Mouse (Mus musculus): ENCODE data around the gene Scgn. TPM values are rescaled to one million over a fixed set of nuclear protein-coding genes. Genes with fewer than 3 reads are reported as not detected.

Gene Scgn
- polyA plus RNA-seq, 1 experiment from 2014 or later = 3.7 TPM

DNA sequence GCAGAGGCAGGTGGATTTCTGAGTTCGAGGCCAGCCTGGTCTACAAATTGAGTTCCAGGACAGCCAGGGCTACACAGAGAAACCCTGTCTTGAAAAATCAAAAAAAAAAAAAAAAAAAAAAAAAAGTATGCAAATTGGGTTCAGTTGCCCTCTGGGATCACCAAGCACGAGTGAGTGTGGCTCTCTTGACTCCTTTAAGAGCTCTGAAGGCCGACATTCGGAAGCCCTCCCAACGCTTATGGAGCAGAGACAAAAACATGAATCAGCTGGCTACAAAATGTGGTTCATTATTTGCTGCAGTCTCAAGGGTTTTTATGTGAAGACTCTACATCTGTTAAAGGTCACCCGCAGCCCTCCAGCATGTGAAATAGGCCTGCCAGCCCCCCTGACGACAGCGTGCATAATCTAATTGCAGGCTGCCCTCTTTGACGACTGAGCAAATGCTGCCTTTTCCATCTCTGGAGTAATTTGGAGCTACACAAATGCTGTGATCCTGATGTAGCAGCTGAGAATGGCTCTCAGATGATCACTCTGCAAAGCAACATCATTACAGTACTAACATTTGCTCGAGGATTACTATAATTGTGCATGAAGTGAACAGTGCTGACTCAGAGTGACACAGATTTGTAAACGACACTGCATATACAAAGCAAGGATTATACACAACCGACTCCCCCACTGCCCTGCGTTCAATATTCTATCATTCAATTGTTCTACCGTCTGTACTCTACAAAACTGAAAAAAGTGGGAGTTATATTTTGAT lies 41.3 kb downstream of the Scgn start:
- H3K4me3 ChIP-seq (replicated peaks; ENCODE audit: low read length) = no peak overlapping the region
- H3K27ac ChIP-seq (ENCODE audit: low read length) = peak overlapping the region; percentile 16; the same call in 1 of the 2 replicates
- no peaks in the 10 kb centered on the region for H3K27me3 ChIP-seq (replicated peaks; ENCODE audit: control insufficient read depth, insufficient read depth, low read length)
- H3K9me3 ChIP-seq (ENCODE audit: control insufficient read depth, low read length) = no peaks in the 10 kb centered on the region
- no peak overlapping the region for H3K9ac ChIP-seq (replicated peaks; ENCODE audit: low read depth, low read length)
- 36% methylated on average over 14 of the region's 14 CpGs for WGBS
- H3K36me3 ChIP-seq (ENCODE audit: control insufficient read depth, insufficient read depth) = no peaks in the 10 kb centered on the region
- peaks cover 3% of the 10 kb centered on the region; the same call in 1 of the 2 replicates for H3K4me1 ChIP-seq (replicated peaks; ENCODE audit: control insufficient read depth, insufficient read depth, low read length)
- peak; percentile 89 for ATAC-seq
- H3K4me2 ChIP-seq (ENCODE audit: low read length) = no peak overlapping the region

DNA sequence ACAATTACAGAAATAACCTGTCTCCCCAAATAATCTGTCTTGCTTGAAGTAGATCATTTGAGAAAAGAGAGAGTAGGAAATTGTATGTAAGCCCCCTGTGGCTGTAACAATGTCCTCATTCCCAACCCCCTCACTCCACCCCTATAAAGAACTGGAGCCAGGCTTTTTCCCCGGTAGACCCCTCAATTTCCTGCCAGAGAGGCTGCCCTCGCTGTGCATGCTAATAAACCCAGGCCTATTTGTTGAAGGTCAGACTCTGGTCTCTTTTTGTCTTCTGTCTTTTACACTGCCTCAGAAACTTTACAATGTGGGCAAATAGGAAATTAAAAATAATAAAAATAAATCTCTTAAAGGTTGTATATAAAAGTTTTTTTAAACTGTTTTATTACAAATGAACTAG lies 44.8 kb downstream of the Scgn start:
- Histone ChIP-seq H3K9me3 (ENCODE audit: control insufficient read depth, low read length) (no peaks in the 10 kb centered on the region), H3K27ac (ENCODE audit: low read length) (no peak overlapping the region), H3K4me3 (replicated peaks; ENCODE audit: low read length) (no peak overlapping the region), H3K27me3 (replicated peaks; ENCODE audit: control insufficient read depth, insufficient read depth, low read length) (no peaks in the 10 kb centered on the region), H3K36me3 (ENCODE audit: control insufficient read depth, insufficient read depth) (no peaks in the 10 kb centered on the region), H3K4me2 (ENCODE audit: low read length) (no peak overlapping the region), H3K9ac (replicated peaks; ENCODE audit: low read depth, low read length) (no peak overlapping the region), H3K4me1 (replicated peaks; ENCODE audit: control insufficient read depth, insufficient read depth, low read length) (peaks cover 3% of the 10 kb centered on the region; the same call in 1 of the 2 replicates)
- no peak for ATAC-seq
- WGBS = 23% methylated on average over 2 of the region's 2 CpGs

- H3K4me1 ChIP-seq (replicated peaks; ENCODE audit: control insufficient read depth, insufficient read depth, low read length) = peaks cover 7% of the 10 kb centered on the region; the same call in 1 of the 2 replicates
- H3K27ac ChIP-seq (ENCODE audit: low read length) = no peak overlapping the region
- no peak overlapping the region for H3K4me3 ChIP-seq (replicated peaks; ENCODE audit: low read length)
- no peaks in the 10 kb centered on the region for H3K36me3 ChIP-seq (ENCODE audit: control insufficient read depth, insufficient read depth)
- H3K9ac ChIP-seq (replicated peaks; ENCODE audit: low read depth, low read length) = no peak overlapping the region
- H3K4me2 ChIP-seq (ENCODE audit: low read length) = no peak overlapping the region
- ATAC-seq = no peak
- H3K9me3 ChIP-seq (ENCODE audit: control insufficient read depth, low read length) = no peaks in the 10 kb centered on the region
- no peaks in the 10 kb centered on the region for H3K27me3 ChIP-seq (replicated peaks; ENCODE audit: control insufficient read depth, insufficient read depth, low read length)
- WGBS = 65% methylated on average over 2 of the region's 2 CpGs
Observed at GRCm38 (mm10) chr13:23942861-23943260, 48.2 kb downstream of the Scgn start.

DNA sequence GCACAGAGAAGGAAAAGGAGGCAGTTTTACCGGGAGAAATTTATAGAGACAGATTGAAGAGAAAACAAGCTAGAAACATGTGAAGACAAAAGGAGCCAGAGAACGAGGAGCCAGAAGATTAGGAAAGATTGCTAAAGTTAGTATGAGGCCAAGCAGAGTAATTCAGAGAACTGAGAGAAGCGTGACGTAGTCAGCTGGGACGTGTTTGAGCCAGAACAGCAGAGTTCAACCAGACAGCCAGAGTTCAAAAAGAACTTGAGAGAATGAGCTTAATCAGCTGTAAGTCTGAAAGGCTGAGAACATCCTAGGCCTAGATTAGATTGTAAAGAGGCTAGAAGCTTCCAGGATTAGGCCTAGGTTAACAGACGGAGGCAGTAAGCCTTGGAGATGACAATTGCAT lies 50.7 kb downstream of the Scgn start:
- ATAC-seq = no peak
- Histone ChIP-seq H3K4me2 (ENCODE audit: low read length) (no peak overlapping the region), H3K9me3 (ENCODE audit: control insufficient read depth, low read length) (no peaks in the 10 kb centered on the region), H3K36me3 (ENCODE audit: control insufficient read depth, insufficient read depth) (no peaks in the 10 kb centered on the region), H3K27me3 (replicated peaks; ENCODE audit: control insufficient read depth, insufficient read depth, low read length) (no peaks in the 10 kb centered on the region), H3K4me3 (replicated peaks; ENCODE audit: low read length) (no peak overlapping the region), H3K9ac (replicated peaks; ENCODE audit: low read depth, low read length) (no peak overlapping the region), H3K4me1 (replicated peaks; ENCODE audit: control insufficient read depth, insufficient read depth, low read length) (peaks cover 7% of the 10 kb centered on the region; the same call in 1 of the 2 replicates), H3K27ac (ENCODE audit: low read length) (no peak overlapping the region)
- WGBS = 46% methylated on average over 6 of the region's 6 CpGs

DNA sequence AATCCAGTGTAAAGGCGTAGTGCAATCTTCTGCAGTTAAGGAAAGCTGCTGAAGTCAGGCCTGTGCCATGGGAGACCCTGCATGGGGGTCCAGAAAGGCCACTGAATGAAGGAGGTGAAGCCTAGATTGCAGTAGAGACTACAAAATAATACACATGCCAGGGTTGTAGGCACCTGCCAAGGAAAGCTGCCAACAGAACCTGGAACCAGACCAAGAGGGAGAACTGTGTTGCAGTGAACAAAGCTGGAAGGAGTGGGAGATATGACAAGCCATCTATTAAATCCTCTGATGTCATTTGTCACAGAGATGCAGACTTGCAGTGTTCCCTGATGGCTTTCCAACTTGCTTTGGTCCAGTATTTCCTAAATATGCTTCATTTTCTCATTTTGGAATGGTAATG lies 52.3 kb downstream of the Scgn start:
- ATAC-seq = peak; percentile 74
- Histone ChIP-seq H3K9ac (replicated peaks; ENCODE audit: low read depth, low read length) (no peak overlapping the region), H3K27me3 (replicated peaks; ENCODE audit: control insufficient read depth, insufficient read depth, low read length) (no peaks in the 10 kb centered on the region), H3K9me3 (ENCODE audit: control insufficient read depth, low read length) (no peaks in the 10 kb centered on the region), H3K4me1 (replicated peaks; ENCODE audit: control insufficient read depth, insufficient read depth, low read length) (peaks cover 7% of the 10 kb centered on the region; the same call in 1 of the 2 replicates), H3K4me2 (ENCODE audit: low read length) (no peak overlapping the region), H3K4me3 (replicated peaks; ENCODE audit: low read length) (no peak overlapping the region), H3K36me3 (ENCODE audit: control insufficient read depth, insufficient read depth) (no peaks in the 10 kb centered on the region), H3K27ac (ENCODE audit: low read length) (no peak overlapping the region)
- 81% methylated on average over 1 of the region's 1 CpGs for WGBS

- no peak for ATAC-seq
- H3K4me3 ChIP-seq (replicated peaks; ENCODE audit: low read length) = no peak within 1 kb of the TSS
- H3K36me3 ChIP-seq (ENCODE audit: control insufficient read depth, insufficient read depth) = no peaks in the 10 kb centered on the region
- peaks cover 4% of the 10 kb centered on the region; the same call in 1 of the 2 replicates for H3K4me1 ChIP-seq (replicated peaks; ENCODE audit: control insufficient read depth, insufficient read depth, low read length)
- H3K27ac ChIP-seq (ENCODE audit: low read length) = no peak within 1 kb of the TSS
- H3K4me2 ChIP-seq (ENCODE audit: low read length) = no peak within 1 kb of the TSS
- no peaks in the 10 kb centered on the region for H3K27me3 ChIP-seq (replicated peaks; ENCODE audit: control insufficient read depth, insufficient read depth, low read length)
- H3K9ac ChIP-seq (replicated peaks; ENCODE audit: low read depth, low read length) = no peak within 1 kb of the TSS
- WGBS = 96% methylated on average over 10 of the region's 10 CpGs
- no peaks in the 10 kb centered on the region for H3K9me3 ChIP-seq (ENCODE audit: control insufficient read depth, low read length)
Observed at GRCm38 (mm10) chr13:23934211-23934520, 56.8 kb downstream of the Scgn start, which contains the start of gene Hist1h2aa. TSS of gene Hist1h2aa (plus strand) at chr13:23934462.

GRCm38 (mm10) chr13:23933421-23934210 lies 57.4 kb downstream of the Scgn start, which contains the start of gene Hist1h2ba:
TSS of gene Hist1h2ba (minus strand) at chr13:23934156.
- H3K36me3 ChIP-seq (ENCODE audit: control insufficient read depth, insufficient read depth) = no peaks in the 10 kb centered on the region
- WGBS = 95% methylated on average over 33 of the region's 39 CpGs
- ATAC-seq = no peak

DNA sequence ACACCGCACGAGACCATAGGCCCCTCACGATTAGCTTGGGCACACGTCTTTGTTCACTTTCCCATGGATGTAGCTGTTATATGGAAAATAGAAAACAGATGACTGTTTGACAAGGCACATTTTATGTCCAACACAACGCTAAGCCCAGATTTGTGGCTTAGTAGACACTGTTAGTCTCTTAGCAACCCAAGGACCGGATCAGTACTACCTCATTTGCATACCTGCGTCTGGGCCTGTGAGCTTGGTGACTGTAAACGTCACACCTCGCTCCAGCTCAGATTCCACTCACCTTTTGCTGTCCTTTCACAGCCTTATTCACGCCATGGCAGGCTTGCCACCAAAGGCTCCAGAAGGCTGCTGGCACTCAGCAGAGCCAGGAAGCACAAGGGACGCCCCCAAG lies 60.1 kb downstream of the Scgn start:
- H3K27ac ChIP-seq (ENCODE audit: low read length) = no peak overlapping the region
- WGBS = 79% methylated on average over 11 of the region's 11 CpGs
- no peak for ATAC-seq
- no peaks in the 10 kb centered on the region for H3K9me3 ChIP-seq (ENCODE audit: control insufficient read depth, low read length)
- H3K4me2 ChIP-seq (ENCODE audit: low read length) = no peak overlapping the region
- H3K36me3 ChIP-seq (ENCODE audit: control insufficient read depth, insufficient read depth) = no peaks in the 10 kb centered on the region
- H3K4me1 ChIP-seq (replicated peaks; ENCODE audit: control insufficient read depth, insufficient read depth, low read length) = no peaks in the 10 kb centered on the region
- no peak overlapping the region for H3K4me3 ChIP-seq (replicated peaks; ENCODE audit: low read length)
- no peaks in the 10 kb centered on the region for H3K27me3 ChIP-seq (replicated peaks; ENCODE audit: control insufficient read depth, insufficient read depth, low read length)
- H3K9ac ChIP-seq (replicated peaks; ENCODE audit: low read depth, low read length) = no peak overlapping the region

More at GRCm38 (mm10) chr13:23933421-23934210, 57.4 kb downstream of the Scgn start, which contains the start of gene Hist1h2ba:
- no peak within 1 kb of the TSS for H3K4me3 ChIP-seq (replicated peaks; ENCODE audit: low read length)
- no peak within 1 kb of the TSS for H3K4me2 ChIP-seq (ENCODE audit: low read length)
- H3K27me3 ChIP-seq (replicated peaks; ENCODE audit: control insufficient read depth, insufficient read depth, low read length) = no peaks in the 10 kb centered on the region
- no peak within 1 kb of the TSS for H3K27ac ChIP-seq (ENCODE audit: low read length)
- H3K9me3 ChIP-seq (ENCODE audit: control insufficient read depth, low read length) = no peaks in the 10 kb centered on the region
- H3K4me1 ChIP-seq (replicated peaks; ENCODE audit: control insufficient read depth, insufficient read depth, low read length) = peaks cover 2% of the 10 kb centered on the region; the same call in 1 of the 2 replicates
- no peak within 1 kb of the TSS for H3K9ac ChIP-seq (replicated peaks; ENCODE audit: low read depth, low read length)

DNA sequence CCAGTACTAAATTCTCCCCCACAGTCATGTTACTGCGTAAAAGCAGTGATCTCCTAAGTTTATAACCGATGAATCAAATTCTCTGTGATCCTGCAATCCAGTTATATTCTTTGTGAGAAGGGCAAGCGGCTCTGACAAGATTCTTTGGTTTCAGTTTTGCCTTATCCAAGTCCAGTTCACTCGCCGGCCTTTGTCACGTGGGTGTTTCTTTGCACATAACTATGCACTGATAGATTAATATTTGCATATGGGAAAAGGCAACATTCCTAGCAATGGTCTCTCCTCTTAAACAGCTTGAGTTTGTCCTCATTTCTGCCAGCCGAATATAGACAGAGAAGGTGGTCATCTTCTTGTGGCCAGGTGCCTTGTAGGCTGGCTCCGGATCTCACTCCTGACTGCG lies 60.6 kb downstream of the Scgn start:
- WGBS = 96% methylated on average over 9 of the region's 9 CpGs
- H3K9ac ChIP-seq (replicated peaks; ENCODE audit: low read depth, low read length) = no peak overlapping the region
- H3K4me1 ChIP-seq (replicated peaks; ENCODE audit: control insufficient read depth, insufficient read depth, low read length) = no peaks in the 10 kb centered on the region
- H3K36me3 ChIP-seq (ENCODE audit: control insufficient read depth, insufficient read depth) = no peaks in the 10 kb centered on the region
- no peak overlapping the region for H3K4me3 ChIP-seq (replicated peaks; ENCODE audit: low read length)
- H3K27me3 ChIP-seq (replicated peaks; ENCODE audit: control insufficient read depth, insufficient read depth, low read length) = no peaks in the 10 kb centered on the region
- no peaks in the 10 kb centered on the region for H3K9me3 ChIP-seq (ENCODE audit: control insufficient read depth, low read length)
- H3K27ac ChIP-seq (ENCODE audit: low read length) = no peak overlapping the region
- no peak overlapping the region for H3K4me2 ChIP-seq (ENCODE audit: low read length)
- no peak for ATAC-seq

Measured in forebrain, embryonic 16.5 days (tissue).